Mouse (Mus musculus): ENCODE data around the gene 2510039O18Rik.

2510039O18Rik gene

DNA sequence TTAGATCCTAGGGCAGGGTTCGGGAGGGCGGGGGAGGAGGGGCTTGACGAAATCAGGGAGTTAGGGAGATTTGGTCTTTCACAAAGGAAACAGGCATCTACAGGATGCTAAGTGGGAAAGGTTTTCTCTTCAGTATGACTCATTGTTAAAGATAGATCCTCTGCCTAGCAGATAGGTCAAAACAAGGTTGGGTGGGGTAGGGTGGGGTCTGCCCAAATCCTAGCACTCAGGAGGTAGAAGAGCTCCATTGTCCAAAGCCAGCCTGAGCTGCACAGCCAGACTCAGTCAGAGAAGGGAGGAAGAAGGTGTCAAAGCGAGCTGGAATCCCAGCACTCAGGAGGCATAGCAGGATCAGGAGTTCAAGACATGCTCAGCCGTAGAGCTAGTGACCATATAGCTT lies 3.2 kb upstream of the 2510039O18Rik start:
- DNase-seq: no peak

DNA sequence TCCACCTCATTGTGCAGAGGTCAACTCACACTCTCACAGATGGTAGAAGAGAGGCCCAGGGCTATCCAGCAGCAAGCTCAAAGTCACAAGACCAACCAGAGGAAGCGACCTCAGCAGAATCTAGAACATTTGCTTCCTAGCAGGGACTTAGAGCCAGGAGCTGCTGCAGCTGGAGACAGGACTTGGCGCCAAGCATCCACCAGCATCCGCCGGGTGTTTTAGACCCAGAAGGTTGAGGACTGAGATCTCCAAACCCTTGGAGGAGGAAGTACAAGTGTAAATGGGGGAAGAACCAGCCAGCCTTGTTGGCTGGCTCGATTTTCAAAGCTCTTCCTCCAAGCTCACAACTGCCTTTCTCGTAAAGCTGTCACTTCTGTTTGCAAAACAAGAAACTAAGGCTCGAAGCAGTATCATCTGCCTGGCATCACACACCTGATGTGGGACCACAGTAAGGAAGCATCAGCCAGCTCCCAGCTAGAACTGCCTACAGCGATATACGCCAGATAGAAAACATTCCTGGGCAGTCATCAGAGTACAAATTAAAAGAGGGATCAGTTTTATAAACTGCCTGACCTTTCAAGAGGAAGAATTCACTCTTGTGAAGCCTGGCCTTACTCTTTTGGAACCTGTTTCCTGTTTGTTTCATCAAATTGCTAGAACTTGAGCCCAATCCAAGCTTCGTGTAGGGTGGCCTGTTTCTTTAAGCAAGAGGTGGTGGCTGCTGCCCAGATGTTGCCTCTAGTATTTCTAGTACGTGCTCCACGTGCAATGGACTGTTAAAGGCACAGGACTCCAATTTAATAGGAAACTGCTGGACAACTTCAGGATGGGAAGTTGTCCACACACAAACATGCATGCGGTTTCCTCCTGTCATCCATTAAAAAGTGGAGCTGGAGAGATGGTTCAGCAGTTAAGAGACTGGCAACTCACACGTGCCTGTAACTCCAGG lies 2.3 kb upstream of the 2510039O18Rik start:
- DNase-seq: no peak

- peak; percentile 63 for DNase-seq
Observed at GRCm38 (mm10) chr4:147940111-147940510, 584 bp upstream of the 2510039O18Rik start.

DNA sequence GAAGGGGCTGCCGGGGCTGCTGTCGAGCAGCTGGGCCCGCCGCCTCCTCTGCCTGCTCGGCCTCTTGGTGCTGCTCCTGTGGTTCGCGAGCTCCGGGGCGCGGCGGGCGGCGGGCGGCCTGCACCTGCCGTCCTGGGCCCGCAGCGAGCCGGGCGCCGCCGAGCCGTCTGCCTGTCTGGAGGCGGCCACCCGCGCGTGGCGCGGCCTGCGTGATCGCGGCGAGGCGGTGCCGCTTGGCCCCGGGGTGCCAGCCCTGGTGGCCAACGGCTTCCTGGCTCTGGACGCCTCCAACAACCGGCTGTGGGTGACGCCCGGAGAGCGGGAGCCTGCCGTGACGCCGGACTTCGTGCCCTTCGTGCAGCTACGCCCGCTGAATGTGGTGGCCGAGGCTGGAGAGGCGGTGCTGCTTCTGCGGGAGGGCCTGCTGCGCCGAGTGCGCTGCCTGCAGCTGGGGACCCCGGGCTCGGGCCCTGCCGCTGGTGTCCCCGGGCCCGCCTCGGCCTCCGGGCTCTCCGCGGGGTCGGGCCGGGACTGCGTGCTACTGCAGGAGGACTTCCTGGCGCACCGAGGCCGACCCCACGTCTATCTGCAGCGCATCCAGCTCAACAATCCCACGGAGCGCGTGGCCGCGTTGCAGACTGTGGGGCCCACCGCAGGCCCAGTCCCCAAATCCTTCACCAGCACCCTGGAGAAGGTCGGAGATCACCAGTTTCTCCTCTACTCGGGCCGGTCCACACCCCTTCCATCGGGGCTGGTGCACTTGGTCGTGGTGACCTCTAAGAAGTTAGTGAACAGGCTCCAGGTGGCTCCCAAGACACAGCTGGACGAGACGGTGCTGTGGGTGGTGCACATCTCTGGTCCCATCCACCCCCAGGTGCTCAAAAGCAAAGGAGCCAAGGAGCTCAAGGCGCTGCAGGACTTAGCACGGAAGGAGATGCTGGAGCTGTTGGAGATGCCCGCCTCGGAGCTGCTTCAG lies 638 bp downstream of the 2510039O18Rik start:
- DNase-seq: peak; percentile 12

DNA sequence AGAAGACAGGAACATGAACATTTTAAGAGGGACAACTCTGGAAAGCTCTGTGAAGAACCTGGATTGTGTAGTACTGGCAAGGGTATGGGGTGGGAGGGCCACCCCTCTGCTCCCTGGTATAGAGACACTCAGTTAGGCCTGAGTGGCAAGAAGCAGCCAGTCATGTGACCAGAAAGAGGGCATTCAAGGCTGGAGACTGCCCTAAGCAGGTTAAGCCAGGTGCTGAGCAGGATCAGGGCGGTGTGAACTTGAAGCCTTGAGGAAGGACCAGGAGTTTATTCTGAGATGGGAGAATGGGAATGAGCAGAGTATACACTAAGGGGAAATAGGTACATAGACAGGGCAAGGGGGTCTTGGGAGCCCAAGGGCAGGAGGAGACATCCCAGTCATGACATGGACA lies 2.3 kb downstream of the 2510039O18Rik start:
- no peak for DNase-seq

GRCm38 (mm10) chr4:147947511-147947910 lies 6.8 kb downstream of the 2510039O18Rik start:
- peak; percentile 30 for DNase-seq

DNA sequence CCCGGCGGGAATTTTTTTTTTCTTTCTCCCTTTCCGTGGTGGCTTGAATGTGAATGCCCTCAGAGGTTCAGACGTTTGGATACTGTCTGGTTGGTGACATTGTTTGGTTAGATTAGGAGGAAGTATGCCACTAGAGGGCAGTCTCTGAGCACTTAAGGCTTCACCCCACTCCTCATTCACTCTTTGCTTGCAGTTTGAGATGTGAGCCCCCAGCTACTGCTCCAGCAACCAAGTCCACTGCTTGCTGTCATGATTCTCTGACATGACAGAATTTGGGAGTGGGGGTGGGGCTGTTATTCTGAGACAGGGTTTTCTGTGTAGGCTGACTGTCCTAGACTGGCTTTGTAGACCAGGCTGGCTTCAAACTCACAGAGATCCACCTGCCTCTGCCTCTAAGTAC lies 12.9 kb downstream of the 2510039O18Rik start:
- DNase-seq: peak; percentile 79

DNA sequence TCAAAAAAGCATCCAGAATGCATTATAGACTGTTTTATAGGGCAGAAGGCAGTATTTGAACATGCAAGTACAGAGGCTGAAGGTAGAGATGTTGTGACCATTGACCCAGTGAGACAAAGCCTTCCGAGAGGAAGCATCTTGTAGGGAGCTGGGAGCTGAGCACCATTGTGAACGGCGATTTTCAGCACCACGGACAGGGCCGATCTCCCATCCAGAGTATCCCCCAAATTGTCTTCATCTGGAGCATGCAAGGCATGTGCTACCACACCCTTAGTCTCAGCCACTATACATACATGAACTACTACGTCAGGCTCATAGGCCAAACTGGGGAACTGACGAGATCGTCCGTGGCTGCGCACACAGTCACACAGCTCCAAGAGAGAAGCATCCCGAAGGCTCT lies 16.4 kb downstream of the 2510039O18Rik start:
- DNase-seq: peak; percentile 48

DNA sequence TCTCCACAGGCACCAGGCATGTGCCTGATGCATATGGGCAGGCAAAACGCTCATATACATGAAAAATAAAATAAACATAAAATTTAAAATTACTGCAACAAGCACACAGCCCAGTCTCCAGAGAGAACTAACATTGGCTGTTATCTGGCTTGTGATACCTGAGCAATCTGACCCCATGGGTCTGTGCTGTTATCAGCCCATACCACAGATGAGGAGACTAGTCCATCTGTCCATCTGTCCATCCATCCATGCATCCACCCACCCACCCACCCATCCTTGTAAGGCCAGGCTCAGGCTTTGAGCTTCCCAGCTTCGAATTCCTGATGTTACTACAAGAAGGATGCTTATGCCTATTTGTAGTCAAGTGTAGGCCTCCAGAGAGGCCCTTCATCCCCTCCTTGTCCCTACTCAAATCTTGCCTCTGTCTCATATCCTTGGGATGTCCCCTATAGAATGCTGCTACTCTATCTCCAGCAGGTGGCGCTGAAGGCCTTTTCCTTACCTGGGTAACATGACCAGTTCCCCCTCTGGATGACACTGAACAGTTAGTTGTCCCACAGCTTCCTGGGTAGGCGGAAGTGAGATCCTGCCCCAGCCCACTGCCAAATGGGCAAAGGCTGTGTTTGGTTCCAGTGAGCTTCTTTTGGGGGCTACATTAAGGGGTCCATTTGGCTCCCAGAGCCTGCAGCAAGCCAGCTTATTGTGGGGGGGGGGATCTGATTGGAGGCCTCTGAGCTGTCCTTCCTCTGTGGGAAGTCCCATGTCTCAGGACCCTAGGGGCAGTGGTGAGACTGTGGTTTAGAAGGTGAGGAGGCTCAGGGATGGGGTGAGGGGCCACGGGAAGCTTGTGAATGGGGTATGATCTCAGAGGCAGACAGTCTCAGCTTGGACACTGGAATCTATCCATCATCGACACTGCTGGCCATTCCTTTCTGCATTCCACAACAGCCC lies 19.5 kb downstream of the 2510039O18Rik start:
- DNase-seq: peak; percentile 89

- no peak for DNase-seq
Observed at GRCm38 (mm10) chr4:147962781-147963180, 22.1 kb downstream of the 2510039O18Rik start.

DNA sequence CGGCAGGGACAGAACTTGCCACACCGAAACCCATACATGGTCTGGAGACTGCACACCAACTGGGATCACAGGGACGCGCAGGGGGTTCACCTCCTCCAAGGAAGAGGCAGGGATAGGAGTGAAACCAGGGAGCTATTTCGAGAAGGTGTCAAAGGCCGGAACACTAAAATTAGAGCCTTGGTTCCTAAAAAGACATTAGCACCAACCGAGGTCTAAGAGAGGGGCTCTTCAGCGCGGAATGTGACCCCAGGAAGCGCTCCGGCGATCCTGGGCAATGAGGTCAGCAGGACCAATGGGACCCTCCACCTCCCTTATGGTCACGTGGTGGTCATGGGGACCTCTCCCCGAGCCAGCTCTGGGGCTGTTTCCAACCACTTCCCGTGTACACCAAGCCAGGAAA lies 22.9 kb downstream of the 2510039O18Rik start:
- DNase-seq: no peak

GRCm38 (mm10) chr4:147965712-147966111 lies 25.0 kb downstream of the 2510039O18Rik start:
- no peak for DNase-seq

DNA sequence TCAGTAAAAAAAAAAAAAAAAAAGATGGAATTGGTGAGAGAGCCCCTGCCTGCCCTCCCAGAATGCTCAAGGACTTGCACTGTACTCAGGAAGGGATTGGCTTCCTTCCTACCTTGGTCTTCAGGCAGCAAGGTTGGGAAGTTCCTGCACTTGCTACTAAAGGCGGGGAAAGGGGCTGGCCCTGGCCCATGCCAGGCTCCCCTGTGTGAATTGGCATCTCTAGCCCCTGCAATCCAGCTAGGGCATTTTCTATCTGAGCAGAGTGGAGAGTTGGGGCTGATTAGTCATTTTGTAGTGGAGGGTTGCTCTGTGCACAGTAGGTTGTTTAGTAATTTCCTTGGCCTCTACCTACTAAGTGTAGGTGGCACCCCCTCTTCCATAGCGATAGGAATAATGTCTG lies 28.1 kb downstream of the 2510039O18Rik start:
- DNase-seq: no peak

- no peak for DNase-seq
Observed at GRCm38 (mm10) chr4:147969337-147969736, 28.6 kb downstream of the 2510039O18Rik start.

GRCm38 (mm10) chr4:147976237-147976636 lies 35.5 kb downstream of the 2510039O18Rik start:
- DNase-seq: no peak

GRCm38 (mm10) chr4:147977726-147978125 lies 37.0 kb downstream of the 2510039O18Rik start:
- no peak for DNase-seq

DNA sequence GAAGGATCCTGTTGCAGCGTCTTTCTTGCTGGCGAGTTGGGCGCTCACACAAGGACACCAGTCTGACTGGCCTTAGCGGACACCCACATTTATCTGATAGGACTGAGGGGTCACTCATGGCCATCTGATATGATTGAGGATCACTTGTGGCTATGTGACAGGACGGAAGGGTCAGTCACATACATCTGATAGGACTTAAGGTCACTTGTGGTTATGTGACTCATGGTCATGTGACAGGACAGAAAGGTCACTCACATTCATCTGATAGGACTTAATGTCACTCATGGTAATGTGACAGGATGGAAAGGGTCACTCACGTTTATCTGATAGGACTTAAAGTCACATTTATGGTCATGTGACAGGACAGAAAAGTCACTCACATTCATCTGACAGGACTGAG lies 37.7 kb downstream of the 2510039O18Rik start:
- DNase-seq: no peak

GRCm38 (mm10) chr4:147979441-147979860 lies 38.8 kb downstream of the 2510039O18Rik start:
- no peak for DNase-seq

- peak; percentile 40 for DNase-seq
Observed at GRCm38 (mm10) chr4:147985205-147986132, 44.8 kb downstream of the 2510039O18Rik start, which contains the start of gene Nppb. Nppb (plus strand) TSS chr4:147985788.

GRCm38 (mm10) chr4:147993571-147994095 lies 52.9 kb downstream of the 2510039O18Rik start:
- DNase-seq: no peak

- no peak for DNase-seq
Observed at GRCm38 (mm10) chr4:147995311-147995710, 54.6 kb downstream of the 2510039O18Rik start.
